Mouse (Mus musculus): Measurements from ENCODE around the gene C1qc. TPM values are rescaled to one million over a fixed set of nuclear protein-coding genes. Genes with fewer than 3 reads are reported as not detected.

C1qc gene
- polyA plus RNA-seq, 1 experiment from 2014 or later: 7.4 TPM

- H3K9ac ChIP-seq (ENCODE audit: low read depth, low read length): no peak overlapping the region
- H3K4me2 ChIP-seq: peak overlapping the region; percentile 29
- no peak overlapping the region for H3K4me3 ChIP-seq (ENCODE audit: low read depth, low read length)
- WGBS (ENCODE audit: insufficient replicate concordance): 2% methylated on average over 23 of the region's 23 CpGs
- H3K27ac ChIP-seq (ENCODE audit: low read depth, low read length): no peak overlapping the region
- no peaks in the 10 kb centered on the region for H3K36me3 ChIP-seq (ENCODE audit: control insufficient read depth, insufficient read depth, low read length)
- no peak for ATAC-seq (replicated peaks; ENCODE audit: insufficient number of reproducible peaks, low FRiP score, low TSS enrichment)
- peaks cover 58% of the 10 kb centered on the region for H3K27me3 ChIP-seq (ENCODE audit: control insufficient read depth, insufficient read depth, low read length)
- no peaks in the 10 kb centered on the region for H3K9me3 ChIP-seq (replicated peaks; ENCODE audit: control insufficient read depth, low read length)
- no peaks in the 10 kb centered on the region for H3K4me1 ChIP-seq (ENCODE audit: control insufficient read depth, insufficient read depth, low read length)
Observed at GRCm38 (mm10) chr4:136904767-136905539, 12.1 kb upstream of the C1qc start.

GRCm38 (mm10) chr4:136899154-136899553, 6.3 kb upstream of the C1qc start:
- Histone ChIP-seq H3K9ac (ENCODE audit: low read depth, low read length) (no peak overlapping the region), H3K27me3 (ENCODE audit: control insufficient read depth, insufficient read depth, low read length) (peaks cover 62% of the 10 kb centered on the region), H3K36me3 (ENCODE audit: control insufficient read depth, insufficient read depth, low read length) (no peaks in the 10 kb centered on the region), H3K9me3 (replicated peaks; ENCODE audit: control insufficient read depth, low read length) (no peaks in the 10 kb centered on the region), H3K27ac (ENCODE audit: low read depth, low read length) (no peak overlapping the region), H3K4me2 (no peak overlapping the region), H3K4me1 (ENCODE audit: control insufficient read depth, insufficient read depth, low read length) (no peaks in the 10 kb centered on the region), H3K4me3 (ENCODE audit: low read depth, low read length) (no peak overlapping the region)
- no peak for ATAC-seq (replicated peaks; ENCODE audit: insufficient number of reproducible peaks, low FRiP score, low TSS enrichment)
- WGBS (ENCODE audit: insufficient replicate concordance): 58% methylated on average over 7 of the region's 7 CpGs

- Histone ChIP-seq H3K4me3 (ENCODE audit: low read depth, low read length) (no peak within 1 kb of the TSS), H3K4me1 (ENCODE audit: control insufficient read depth, insufficient read depth, low read length) (no peaks in the 10 kb centered on the region), H3K36me3 (ENCODE audit: control insufficient read depth, insufficient read depth, low read length) (no peaks in the 10 kb centered on the region), H3K9me3 (replicated peaks; ENCODE audit: control insufficient read depth, low read length) (no peaks in the 10 kb centered on the region), H3K9ac (ENCODE audit: low read depth, low read length) (no peak within 1 kb of the TSS), H3K4me2 (no peak within 1 kb of the TSS), H3K27me3 (ENCODE audit: control insufficient read depth, insufficient read depth, low read length) (peaks cover 62% of the 10 kb centered on the region), H3K27ac (ENCODE audit: low read depth, low read length) (no peak within 1 kb of the TSS)
- ATAC-seq (replicated peaks; ENCODE audit: insufficient number of reproducible peaks, low FRiP score, low TSS enrichment): no peak
- WGBS (ENCODE audit: insufficient replicate concordance): 71% methylated on average over 9 of the region's 9 CpGs
Observed at GRCm38 (mm10) chr4:136898637-136899036, 5.8 kb upstream of the C1qc start, which contains the start of gene C1qa. C1qa (minus strand) TSS chr4:136898803.

- WGBS (ENCODE audit: insufficient replicate concordance): 64% methylated on average over 9 of the region's 9 CpGs
- Histone ChIP-seq H3K4me2 (no peak overlapping the region), H3K36me3 (ENCODE audit: control insufficient read depth, insufficient read depth, low read length) (no peaks in the 10 kb centered on the region), H3K27me3 (ENCODE audit: control insufficient read depth, insufficient read depth, low read length) (peaks cover 63% of the 10 kb centered on the region), H3K4me3 (ENCODE audit: low read depth, low read length) (no peak overlapping the region), H3K9me3 (replicated peaks; ENCODE audit: control insufficient read depth, low read length) (no peaks in the 10 kb centered on the region), H3K27ac (ENCODE audit: low read depth, low read length) (no peak overlapping the region), H3K9ac (ENCODE audit: low read depth, low read length) (no peak overlapping the region), H3K4me1 (ENCODE audit: control insufficient read depth, insufficient read depth, low read length) (no peaks in the 10 kb centered on the region)
- ATAC-seq (replicated peaks; ENCODE audit: insufficient number of reproducible peaks, low FRiP score, low TSS enrichment): no peak
Observed at GRCm38 (mm10) chr4:136898084-136898598, 5.3 kb upstream of the C1qc start.

- no peak for ATAC-seq (replicated peaks; ENCODE audit: insufficient number of reproducible peaks, low FRiP score, low TSS enrichment)
- 33% methylated on average over 10 of the region's 10 CpGs for WGBS (ENCODE audit: insufficient replicate concordance)
Observed at GRCm38 (mm10) chr4:136896461-136896860, 3.6 kb upstream of the C1qc start.

GRCm38 (mm10) chr4:136895861-136896260, 3.0 kb upstream of the C1qc start:
- Histone ChIP-seq H3K4me3 (ENCODE audit: low read depth, low read length) (no peak overlapping the region), H3K9ac (ENCODE audit: low read depth, low read length) (no peak overlapping the region), H3K27ac (ENCODE audit: low read depth, low read length) (no peak overlapping the region), H3K4me2 (no peak overlapping the region), H3K4me1 (ENCODE audit: control insufficient read depth, insufficient read depth, low read length) (no peaks in the 10 kb centered on the region), H3K9me3 (replicated peaks; ENCODE audit: control insufficient read depth, low read length) (no peaks in the 10 kb centered on the region), H3K36me3 (ENCODE audit: control insufficient read depth, insufficient read depth, low read length) (no peaks in the 10 kb centered on the region), H3K27me3 (ENCODE audit: control insufficient read depth, insufficient read depth, low read length) (peaks cover 73% of the 10 kb centered on the region)
- no peak for ATAC-seq (replicated peaks; ENCODE audit: insufficient number of reproducible peaks, low FRiP score, low TSS enrichment)
- 9% methylated on average over 15 of the region's 15 CpGs for WGBS (ENCODE audit: insufficient replicate concordance)

More at GRCm38 (mm10) chr4:136896461-136896860, 3.6 kb upstream of the C1qc start:
- H3K27me3 ChIP-seq (ENCODE audit: control insufficient read depth, insufficient read depth, low read length): peaks cover 68% of the 10 kb centered on the region
- H3K4me3 ChIP-seq (ENCODE audit: low read depth, low read length): no peak overlapping the region
- no peaks in the 10 kb centered on the region for H3K9me3 ChIP-seq (replicated peaks; ENCODE audit: control insufficient read depth, low read length)
- H3K4me2 ChIP-seq: no peak overlapping the region
- no peak overlapping the region for H3K9ac ChIP-seq (ENCODE audit: low read depth, low read length)
- no peaks in the 10 kb centered on the region for H3K36me3 ChIP-seq (ENCODE audit: control insufficient read depth, insufficient read depth, low read length)
- H3K27ac ChIP-seq (ENCODE audit: low read depth, low read length): no peak overlapping the region
- H3K4me1 ChIP-seq (ENCODE audit: control insufficient read depth, insufficient read depth, low read length): no peaks in the 10 kb centered on the region

- WGBS (ENCODE audit: insufficient replicate concordance): 66% methylated on average over 4 of the region's 4 CpGs
Observed at GRCm38 (mm10) chr4:136894821-136895220, 2.0 kb upstream of the C1qc start.

GRCm38 (mm10) chr4:136893691-136894543, 1.1 kb upstream of the C1qc start:
- no peak for ATAC-seq (replicated peaks; ENCODE audit: insufficient number of reproducible peaks, low FRiP score, low TSS enrichment)
- Histone ChIP-seq H3K27me3 (ENCODE audit: control insufficient read depth, insufficient read depth, low read length) (peaks cover 78% of the 10 kb centered on the region), H3K27ac (ENCODE audit: low read depth, low read length) (no peak overlapping the region), H3K9me3 (replicated peaks; ENCODE audit: control insufficient read depth, low read length) (no peaks in the 10 kb centered on the region), H3K9ac (ENCODE audit: low read depth, low read length) (no peak overlapping the region), H3K4me2 (no peak overlapping the region), H3K4me1 (ENCODE audit: control insufficient read depth, insufficient read depth, low read length) (no peaks in the 10 kb centered on the region), H3K4me3 (ENCODE audit: low read depth, low read length) (no peak overlapping the region), H3K36me3 (ENCODE audit: control insufficient read depth, insufficient read depth, low read length) (no peaks in the 10 kb centered on the region)
- 6% methylated on average over 9 of the region's 9 CpGs for WGBS (ENCODE audit: insufficient replicate concordance)

More at GRCm38 (mm10) chr4:136894821-136895220, 2.0 kb upstream of the C1qc start:
- Histone ChIP-seq H3K4me3 (ENCODE audit: low read depth, low read length) (no peak overlapping the region), H3K4me1 (ENCODE audit: control insufficient read depth, insufficient read depth, low read length) (no peaks in the 10 kb centered on the region), H3K27ac (ENCODE audit: low read depth, low read length) (no peak overlapping the region), H3K27me3 (ENCODE audit: control insufficient read depth, insufficient read depth, low read length) (peaks cover 77% of the 10 kb centered on the region), H3K36me3 (ENCODE audit: control insufficient read depth, insufficient read depth, low read length) (no peaks in the 10 kb centered on the region), H3K9ac (ENCODE audit: low read depth, low read length) (no peak overlapping the region), H3K9me3 (replicated peaks; ENCODE audit: control insufficient read depth, low read length) (no peaks in the 10 kb centered on the region), H3K4me2 (no peak overlapping the region)
- ATAC-seq (replicated peaks; ENCODE audit: insufficient number of reproducible peaks, low FRiP score, low TSS enrichment): no peak

All from heart, embryonic 11.5 days (tissue).